ENCODE assay signal across 14 mouse cellular contexts in the genomic region with DNA sequence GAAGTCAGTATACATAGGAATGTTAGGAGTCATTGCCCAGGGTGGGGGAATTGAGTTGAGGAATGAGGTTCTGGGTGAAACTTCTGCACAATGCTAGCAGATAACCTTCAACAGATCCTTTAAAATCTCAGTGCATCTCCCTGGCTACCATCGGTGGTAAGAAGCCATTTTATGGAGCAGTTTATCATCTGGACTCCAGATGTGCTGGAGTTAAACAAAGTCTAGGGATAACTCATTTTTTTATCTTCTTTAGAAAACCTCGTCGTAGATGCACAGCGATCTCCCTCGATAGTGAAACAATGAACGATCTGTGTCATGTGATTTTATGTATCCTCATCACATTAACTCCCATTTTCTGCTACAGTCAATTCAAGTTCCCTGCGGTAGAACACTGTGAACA. TPM values are rescaled to one million over a fixed set of nuclear protein-coding genes. Genes with fewer than 3 reads are reported as not detected.
DNase-seq lines count a peak whose midpoint lies in the region; ATAC-seq lines count a peak whose summit lies in the region.
"Had no signal": no experiment of that assay in that cellular context is flagged by ENCODE, and none has a peak within 500 bp of the region (broad histone marks: within the 10 kb centered on the region; RNA-seq: fewer than 3 reads in every experiment).

No protein-coding gene starts in this region.

- no peaks in the 10 kb centered on the region for H3K36me3 ChIP-seq in neural tube, embryonic 11.5 days (ENCODE audit: control insufficient read depth, insufficient read depth, low read length)
- H3K36me3 ChIP-seq in liver, embryonic 15.5 days (replicated peaks) = no peaks in the 10 kb centered on the region
- H3K36me3 ChIP-seq: heart, embryonic 12.5 days had no signal

- H3K4me1 ChIP-seq in neural tube, embryonic 11.5 days (ENCODE audit: control insufficient read depth, insufficient read depth, low read length) = no peaks in the 10 kb centered on the region
- H3K4me1 ChIP-seq in liver, embryonic 15.5 days (replicated peaks) = no peaks in the 10 kb centered on the region

- H3K27me3 ChIP-seq in neural tube, embryonic 11.5 days (ENCODE audit: control insufficient read depth, insufficient read depth, low read length) = no peaks in the 10 kb centered on the region
- no peaks in the 10 kb centered on the region for H3K27me3 ChIP-seq in liver, embryonic 15.5 days
- H3K27me3 ChIP-seq: heart, embryonic 12.5 days had no signal

- no peak overlapping the region for H3K9ac ChIP-seq in neural tube, embryonic 11.5 days (ENCODE audit: low read length)
- no peak overlapping the region for H3K9ac ChIP-seq in liver, embryonic 15.5 days
- H3K9ac ChIP-seq: heart, embryonic 12.5 days; hindbrain, embryonic 14.5 days had no signal

- H3K9me3 ChIP-seq in neural tube, embryonic 11.5 days (ENCODE audit: control insufficient read depth, low read length) = no peaks in the 10 kb centered on the region
- no peaks in the 10 kb centered on the region for H3K9me3 ChIP-seq in liver, embryonic 15.5 days (replicated peaks)
- H3K9me3 ChIP-seq: heart, embryonic 12.5 days had no signal

- H3K4me3 ChIP-seq in neural tube, embryonic 11.5 days (ENCODE audit: low read depth, low read length) = no peak overlapping the region
- H3K4me3 ChIP-seq in liver, embryonic 15.5 days (replicated peaks) = no peak overlapping the region
- H3K4me3 ChIP-seq: heart, embryonic 12.5 days had no signal

- H3K4me2 ChIP-seq in neural tube, embryonic 11.5 days (ENCODE audit: low read depth) = no peak overlapping the region
- 0 out of 2 replicates have a peak overlapping the region, but pooled peaks have one; percentile 2 for H3K4me2 ChIP-seq in liver, embryonic 15.5 days
- H3K4me2 ChIP-seq: heart, embryonic 12.5 days; hindbrain, embryonic 14.5 days; midbrain, embryonic 11.5 days had no signal

- 57% methylated on average over 7 of the region's 7 CpGs for WGBS in neural tube, embryonic 11.5 days
- 67% methylated on average over 7 of the region's 7 CpGs for WGBS in liver, embryonic 15.5 days (ENCODE audit: insufficient replicate concordance)

- H3K27ac ChIP-seq in neural tube, embryonic 11.5 days (ENCODE audit: low read depth, low read length) = peak overlapping the region; percentile 1; the same call in 1 of the 2 replicates
- 0 out of 2 replicates have a peak overlapping the region, but pooled peaks have one; percentile 48 for H3K27ac ChIP-seq in liver, embryonic 15.5 days (replicated peaks)
- H3K27ac ChIP-seq: hindbrain, embryonic 14.5 days; kidney, postnatal 0 days had no signal

- ATAC-seq in neural tube, embryonic 11.5 days (ENCODE audit: insufficient read depth, low FRiP score, low TSS enrichment) = no peak
- no peak for ATAC-seq in liver, embryonic 15.5 days (ENCODE audit: insufficient read depth)
- no peak for ATAC-seq in megakaryocyte, adult 5-6 weeks (ENCODE audit: poor library complexity, severe bottlenecking)
- ATAC-seq: forebrain, embryonic 16.5 days had no signal

- peak; percentile 43 for DNase-seq in embryo, embryonic 11 days
- DNase-seq in embryo, embryonic 10 days (ENCODE audit: low spot score) = no peak
- DNase-seq in neural tube, embryonic 11.5 days (ENCODE audit: low spot score) = no peak
- DNase-seq in neural tube, embryonic 10.5 days (ENCODE audit: extremely low spot score, low spot score) = no peak
- no peak for DNase-seq in kidney, adult 8-10 months
- no peak for DNase-seq in ovary, postnatal 36 days (ENCODE audit: low spot score)
- DNase-seq: cerebellum, adult 2 months had no signal

RNA-seq across cellular contexts. Expression of a gene that starts 16.9 kb away (rescaled TPM):
- polyA plus RNA-seq in neural tube, embryonic 11.5 days (2014; fragmentation: Nextera tagmentation; extraction: Ambion mirVana) = 6.4 and 7.5 TPM in 2 replicates
- polyA plus RNA-seq in liver, embryonic 15.5 days (2015; fragmentation: Nextera tagmentation; extraction: Ambion mirVana) = 21.1 and 22.7 TPM in 2 replicates
- 21.0 and 23.9 TPM in 2 replicates for total RNA-seq in megakaryocyte, adult 5-6 weeks (2015)
- 20.0 and 21.0 TPM in 2 replicates for total RNA-seq in megakaryocyte, adult 5-6 weeks (2017)

RNA-seq across cellular contexts. Expression of a gene that starts 48.0 kb away (rescaled TPM):
- polyA plus RNA-seq in neural tube, embryonic 11.5 days (2014; fragmentation: Nextera tagmentation; extraction: Ambion mirVana) = 45.7 and 46.8 TPM in 2 replicates
- polyA plus RNA-seq in liver, embryonic 15.5 days (2015; fragmentation: Nextera tagmentation; extraction: Ambion mirVana) = 8.1 and 8.6 TPM in 2 replicates
- total RNA-seq in megakaryocyte, adult 5-6 weeks (2015) = 75.6 and 77.9 TPM in 2 replicates
- 79.1 and 83.0 TPM in 2 replicates for total RNA-seq in megakaryocyte, adult 5-6 weeks (2017)
